Mouse (Mus musculus) kidney, adult 2 months (tissue): ENCODE measurements around the gene Gm28048. TPM values are rescaled to one million over a fixed set of nuclear protein-coding genes. Genes with fewer than 3 reads are reported as not detected.

ENCODE experiments used
- DNase-seq: peaks from one replicate; pipeline ENCODE4 v3.0.0; 2021
- H3K27ac ChIP-seq: fragments of 200-500 bp; 2 replicates; pipeline ENCODE4 v1.5.1; 2012; ENCODE audit warnings: low read depth, low read length, control low read depth, inconsistent platforms; ENCODE audit not compliant: insufficient read depth
- H3K27me3 ChIP-seq: fragments of 200-500 bp; replicated peaks from 2 replicates; pipeline ENCODE4 v1.6.1; 2012; ENCODE audit warnings: mild to moderate bottlenecking, moderate library complexity, low read length, inconsistent platforms; ENCODE audit not compliant: control insufficient read depth, insufficient read depth
- H3K36me3 ChIP-seq: fragments of 200-500 bp; 2 replicates; pipeline ENCODE4 v1.6.1; 2012; ENCODE audit warnings: mild to moderate bottlenecking, moderate library complexity, low read length, inconsistent platforms; ENCODE audit not compliant: control insufficient read depth, insufficient read depth
- H3K4me1 ChIP-seq: fragments of 200-500 bp; 2 replicates; pipeline ENCODE4 v1.6.1; 2011; ENCODE audit warnings: low read length; ENCODE audit not compliant: control insufficient read depth, insufficient read depth
- H3K4me3 ChIP-seq: fragments of 200-500 bp; 2 replicates; pipeline ENCODE4 v1.5.1; 2011; ENCODE audit warnings: mild to moderate bottlenecking, low read depth, low read length, control low read depth; ENCODE audit not compliant: insufficient read depth
- CTCF ChIP-seq: fragments of 200-500 bp; conservative IDR thresholded peaks from 2 replicates; pipeline ENCODE4 v1.5.1; 2011; ENCODE audit warnings: low read depth, mild to moderate bottlenecking, control low read depth, low read length, moderate library complexity, mixed read lengths; ENCODE audit not compliant: insufficient read depth, insufficient read length
- POLR2A ChIP-seq: fragments of 200-500 bp; IDR thresholded peaks from one replicate; pipeline ENCODE4 v1.6.1; 2011; ENCODE audit warnings: low read depth, low read length, control low read depth
- WGBS: fragments of 180-500 bp; shearing (Covaris S2); methylation state at CpG from one replicate; pipeline ENCODE4 v1.1.7; 2018; 5-methylcytosine and 5-hydroxymethylcytosine counted together
- polyA plus RNA-seq: library from polyadenylated mRNA; depleted of rRNA; stranded (reverse); fragments of >200 nt; gene quantifications from 2 replicates; pipeline ENCODE4 v1.2.3, GENCODE M21; 2012

The Gm28048 gene
- polyA plus RNA-seq, 1 experiment: 1.7 TPM

- peak overlapping the region; percentile 98 for H3K27ac ChIP-seq
- H3K36me3 ChIP-seq: no peaks in the 10 kb centered on the region
- H3K4me3 ChIP-seq: peak overlapping the region; percentile 97
- peak; percentile 96 for DNase-seq
- peaks cover 9% of the 10 kb centered on the region for H3K4me1 ChIP-seq
- H3K27me3 ChIP-seq: no peaks in the 10 kb centered on the region
- peak; percentile 38 for TF ChIP-seq CTCF
- TF ChIP-seq POLR2A: peak; percentile 56
- WGBS: under 1% methylated on average over 51 of the region's 55 CpGs
Measured at GRCm38 (mm10) chr11:22859633-22860334, 122.1 kb downstream of the Gm28048 start.

- under 1% methylated on average over 27 of the region's 41 CpGs for WGBS
- no peak for DNase-seq
- no peak for TF ChIP-seq CTCF
- no peak for TF ChIP-seq POLR2A
Measured at GRCm38 (mm10) chr11:22859301-22859632, 122.6 kb downstream of the Gm28048 start.

GRCm38 (mm10) chr11:22858441-22859300 lies 123.2 kb downstream of the Gm28048 start:
- Histone ChIP-seq H3K27me3 (no peaks in the 10 kb centered on the region), H3K4me3 (peak overlapping the region; percentile 97), H3K4me1 (peaks cover 18% of the 10 kb centered on the region), H3K36me3 (no peaks in the 10 kb centered on the region), H3K27ac (peak overlapping the region; percentile 98)
- WGBS: 5% methylated on average over 50 of the region's 50 CpGs
- DNase-seq: peak; percentile 88
- no peak for TF ChIP-seq POLR2A
- TF ChIP-seq CTCF: no peak

More at GRCm38 (mm10) chr11:22859301-22859632, 122.6 kb downstream of the Gm28048 start:
- Histone ChIP-seq H3K4me1 (peaks cover 12% of the 10 kb centered on the region), H3K4me3 (peak overlapping the region; percentile 97), H3K27me3 (no peaks in the 10 kb centered on the region), H3K27ac (peak overlapping the region; percentile 98), H3K36me3 (no peaks in the 10 kb centered on the region)

- peak; percentile 60 for DNase-seq
- Histone ChIP-seq H3K4me1 (peaks cover 26% of the 10 kb centered on the region), H3K36me3 (no peaks in the 10 kb centered on the region), H3K4me3 (peak overlapping the region; percentile 97), H3K27ac (peak overlapping the region; percentile 98), H3K27me3 (no peaks in the 10 kb centered on the region)
- 6% methylated on average over 25 of the region's 25 CpGs for WGBS
- TF ChIP-seq POLR2A: no peak
- TF ChIP-seq CTCF: no peak
Measured at GRCm38 (mm10) chr11:22857705-22858440, 124.0 kb downstream of the Gm28048 start.

GRCm38 (mm10) chr11:22857106-22857704 lies 124.7 kb downstream of the Gm28048 start:
- TF ChIP-seq POLR2A (no peak), CTCF (no peak)
- no peaks in the 10 kb centered on the region for H3K27me3 ChIP-seq
- H3K36me3 ChIP-seq: no peaks in the 10 kb centered on the region
- peaks cover 33% of the 10 kb centered on the region for H3K4me1 ChIP-seq
- peak overlapping the region; percentile 97; the same call in 1 of the 2 replicates for H3K4me3 ChIP-seq
- 35% methylated on average over 5 of the region's 5 CpGs for WGBS
- no peak for DNase-seq
- H3K27ac ChIP-seq: no peak overlapping the region

- Histone ChIP-seq H3K4me1 (peaks cover 38% of the 10 kb centered on the region), H3K27ac (peak overlapping the region; percentile 41; the same call in 1 of the 2 replicates), H3K36me3 (no peaks in the 10 kb centered on the region), H3K27me3 (no peaks in the 10 kb centered on the region), H3K4me3 (no peak overlapping the region)
- TF ChIP-seq POLR2A: no peak
- no peak for TF ChIP-seq CTCF
- DNase-seq: no peak
- WGBS: 57% methylated on average over 3 of the region's 3 CpGs
Measured at GRCm38 (mm10) chr11:22856371-22856965, 125.4 kb downstream of the Gm28048 start.
